Comparison of ENCODE assay signal across 10 mouse cellular contexts in the genomic region with DNA sequence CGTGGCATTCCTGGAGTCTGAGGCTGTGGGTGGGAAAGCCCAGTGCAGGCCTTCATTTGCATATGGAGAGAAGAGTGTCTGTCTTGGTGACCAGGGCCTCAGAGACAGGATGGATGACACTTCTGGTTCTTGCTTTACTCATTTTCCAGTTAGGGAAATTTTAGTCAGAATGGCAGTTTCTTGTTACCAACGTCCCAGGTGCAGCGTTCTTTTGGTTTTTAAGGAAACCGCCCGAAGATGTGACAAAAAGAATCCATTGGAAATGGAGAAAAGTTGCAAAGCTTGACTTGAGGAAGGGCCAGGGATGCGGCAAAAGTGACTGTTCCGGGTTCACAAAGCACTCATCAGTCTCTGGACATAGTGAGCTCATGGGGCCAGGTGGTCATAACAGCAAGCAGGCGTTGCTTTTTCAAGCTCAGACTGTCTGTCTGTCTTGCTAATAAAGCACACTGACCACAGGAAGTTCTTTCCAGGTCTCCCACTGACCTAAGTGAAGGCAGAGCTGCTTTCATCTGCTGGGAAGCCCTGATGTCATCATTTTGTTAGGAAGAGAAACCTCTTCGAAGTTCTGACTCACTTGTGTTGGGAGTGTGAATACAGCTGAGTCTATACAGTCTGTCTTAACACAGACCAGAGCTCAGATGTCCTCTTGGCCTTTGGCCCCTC. TPM values are rescaled to one million over a fixed set of nuclear protein-coding genes. Genes with fewer than 3 reads are reported as not detected.
A peak's percentile ranks its signal among the peaks of the same experiment; 100 is the strongest.
DNase-seq lines count a peak whose midpoint lies in the region; ATAC-seq and TF ChIP-seq lines count a peak whose summit lies in the region.
"Had no signal": no experiment of that assay in that cellular context is flagged by ENCODE, and none has a peak within 500 bp of the region (broad histone marks: within the 10 kb centered on the region; RNA-seq: fewer than 3 reads in every experiment).

No protein-coding gene starts in this region.

- no peak for TF ChIP-seq EP300 in lung, postnatal 0 days (IDR thresholded peaks at IDR 0.05)

- H3K27me3 ChIP-seq in heart, embryonic 16.5 days (ENCODE audit: control insufficient read depth, insufficient read depth, low read length) = no peaks in the 10 kb centered on the region
- H3K27me3 ChIP-seq in lung, postnatal 0 days (replicated peaks; ENCODE audit: insufficient read depth, low read length) = no peaks in the 10 kb centered on the region
- no peaks in the 10 kb centered on the region for H3K27me3 ChIP-seq in intestine, embryonic 15.5 days (replicated peaks)
- H3K27me3 ChIP-seq in midbrain, embryonic 16.5 days (ENCODE audit: control insufficient read depth, insufficient read depth, low read depth, low read length) = no peaks in the 10 kb centered on the region
- H3K27me3 ChIP-seq: liver, embryonic 15.5 days; Patski had no signal

- H3K36me3 ChIP-seq in heart, embryonic 16.5 days (ENCODE audit: control insufficient read depth, insufficient read depth) = peaks cover 41% of the 10 kb centered on the region
- peaks cover 2% of the 10 kb centered on the region; the same call in 1 of the 2 replicates for H3K36me3 ChIP-seq in lung, postnatal 0 days (ENCODE audit: insufficient read depth, low read length)
- peaks cover 28% of the 10 kb centered on the region for H3K36me3 ChIP-seq in intestine, embryonic 15.5 days
- peaks cover 17% of the 10 kb centered on the region for H3K36me3 ChIP-seq in midbrain, embryonic 16.5 days (ENCODE audit: control insufficient read depth, insufficient read depth, low read length)

- TF ChIP-seq CTCF in lung, postnatal 0 days (IDR thresholded peaks at IDR 0.05) = no peak

- no peak for DNase-seq in heart, postnatal 14 days
- no peak for DNase-seq in lung, postnatal 0 days (ENCODE audit: low spot score)
- no peak for DNase-seq in lung, adult 18-20 months
- no peak for DNase-seq in thymus, postnatal 4 days

- no peak overlapping the region for H3K9ac ChIP-seq in heart, embryonic 16.5 days (ENCODE audit: low read length)
- no peak overlapping the region for H3K9ac ChIP-seq in lung, postnatal 0 days (replicated peaks; ENCODE audit: low read depth)
- no peak overlapping the region for H3K9ac ChIP-seq in intestine, embryonic 15.5 days
- no peak overlapping the region for H3K9ac ChIP-seq in midbrain, embryonic 16.5 days (ENCODE audit: low read depth, low read length)
- H3K9ac ChIP-seq: liver, embryonic 15.5 days had no signal

- peak overlapping the region; percentile 41; the same call in 1 of the 2 replicates for H3K27ac ChIP-seq in heart, embryonic 16.5 days (ENCODE audit: low read length)
- H3K27ac ChIP-seq in lung, postnatal 0 days (ENCODE audit: low read length) = peak overlapping the region; percentile 86
- peak overlapping the region; percentile 51; the same call in 1 of the 2 replicates for H3K27ac ChIP-seq in intestine, embryonic 15.5 days
- H3K27ac ChIP-seq in midbrain, embryonic 16.5 days (ENCODE audit: low read length) = no peak overlapping the region
- H3K27ac ChIP-seq: liver, embryonic 15.5 days had no signal

- no peak overlapping the region for H3K4me2 ChIP-seq in heart, embryonic 16.5 days (ENCODE audit: low read depth, low read length)
- no peak overlapping the region for H3K4me2 ChIP-seq in lung, postnatal 0 days (replicated peaks; ENCODE audit: low read depth, low read length)
- H3K4me2 ChIP-seq in intestine, embryonic 15.5 days (replicated peaks) = no peak overlapping the region
- H3K4me2 ChIP-seq in midbrain, embryonic 16.5 days (ENCODE audit: low read length) = no peak overlapping the region
- H3K4me2 ChIP-seq: liver, embryonic 15.5 days; midbrain, embryonic 11.5 days had no signal

- H3K4me3 ChIP-seq in heart, embryonic 16.5 days (ENCODE audit: low read length) = no peak overlapping the region
- H3K4me3 ChIP-seq in lung, postnatal 0 days (ENCODE audit: low read depth, low read length) = no peak overlapping the region
- no peak overlapping the region for H3K4me3 ChIP-seq in intestine, embryonic 15.5 days (replicated peaks)
- no peak overlapping the region for H3K4me3 ChIP-seq in midbrain, embryonic 16.5 days (ENCODE audit: low read depth, low read length)
- H3K4me3 ChIP-seq: liver, embryonic 15.5 days had no signal

- intact Hi-C loops in heart, postnatal 14 days (cut with DNase I) = loop anchor here (2.0 kb wide), 2 partner anchors 76 to 180 kb away; no protein-coding TSS in a partner anchor

- H3K4me1 ChIP-seq in heart, embryonic 16.5 days (ENCODE audit: control insufficient read depth, insufficient read depth, low read length) = peaks cover 63% of the 10 kb centered on the region
- peaks cover 48% of the 10 kb centered on the region for H3K4me1 ChIP-seq in lung, postnatal 0 days (ENCODE audit: insufficient read depth, low read depth, low read length)
- peaks cover 59% of the 10 kb centered on the region for H3K4me1 ChIP-seq in intestine, embryonic 15.5 days (replicated peaks)
- peaks cover 20% of the 10 kb centered on the region for H3K4me1 ChIP-seq in midbrain, embryonic 16.5 days (ENCODE audit: control insufficient read depth, insufficient read depth, low read length)

- WGBS in heart, embryonic 16.5 days = 77% methylated on average over 9 of the region's 9 CpGs
- 70% methylated on average over 9 of the region's 9 CpGs for WGBS in lung, postnatal 0 days
- 81% methylated on average over 9 of the region's 9 CpGs for WGBS in intestine, embryonic 15.5 days
- WGBS in midbrain, embryonic 16.5 days = 83% methylated on average over 9 of the region's 9 CpGs

- H3K9me3 ChIP-seq in heart, embryonic 16.5 days (replicated peaks; ENCODE audit: control insufficient read depth, low read length) = no peaks in the 10 kb centered on the region
- no peaks in the 10 kb centered on the region for H3K9me3 ChIP-seq in lung, postnatal 0 days (ENCODE audit: low read length)
- H3K9me3 ChIP-seq in intestine, embryonic 15.5 days = no peaks in the 10 kb centered on the region
- no peaks in the 10 kb centered on the region for H3K9me3 ChIP-seq in midbrain, embryonic 16.5 days (replicated peaks; ENCODE audit: control insufficient read depth, low read length, poor library complexity, severe bottlenecking)
- H3K9me3 ChIP-seq: liver, embryonic 15.5 days had no signal

- ATAC-seq in heart, embryonic 16.5 days (replicated peaks; ENCODE audit: extremely low read depth, insufficient read depth, low FRiP score) = no peak
- no peak for ATAC-seq in lung, postnatal 0 days
- no peak for ATAC-seq in intestine, embryonic 15.5 days
- no peak for ATAC-seq in midbrain, embryonic 16.5 days
- ATAC-seq: Patski had no signal

RNA-seq across cellular contexts. Expression of a gene that starts 31.6 kb away (rescaled TPM):
- 141 and 176 TPM in 2 replicates for polyA plus RNA-seq in heart, embryonic 16.5 days (2015; fragmentation: Nextera tagmentation; extraction: Ambion mirVana)
- 100 to 1,000 TPM; 184 to 205 TPM for total RNA-seq in heart, postnatal 14 days (2021)
- polyA plus RNA-seq in lung, postnatal 0 days (2015; fragmentation: Nextera tagmentation; extraction: Ambion mirVana) = 101 and 141 TPM in 2 replicates
- polyA plus RNA-seq in intestine, embryonic 15.5 days (2015; fragmentation: Nextera tagmentation; extraction: Ambion mirVana) = 149 and 165 TPM in 2 replicates
- polyA plus RNA-seq in midbrain, embryonic 16.5 days (2015; fragmentation: Nextera tagmentation; extraction: Ambion mirVana) = 107 and 117 TPM in 2 replicates
